Mouse (Mus musculus): ENCODE measurements around the gene Ankrd54.

Ankrd54 gene

GRCm38 (mm10) chr15:79075658-79076365 is 13.1 kb upstream of the Ankrd54 start:
- no peak for DNase-seq (ENCODE audit: low read depth, low spot score)

GRCm38 (mm10) chr15:79074913-79075532 is 12.3 kb upstream of the Ankrd54 start, which contains the start of gene Eif3l:
Gene Eif3l, plus strand, starts transcription at chr15:79075179.
- DNase-seq (ENCODE audit: low read depth, low spot score), result peak; percentile 67

DNA sequence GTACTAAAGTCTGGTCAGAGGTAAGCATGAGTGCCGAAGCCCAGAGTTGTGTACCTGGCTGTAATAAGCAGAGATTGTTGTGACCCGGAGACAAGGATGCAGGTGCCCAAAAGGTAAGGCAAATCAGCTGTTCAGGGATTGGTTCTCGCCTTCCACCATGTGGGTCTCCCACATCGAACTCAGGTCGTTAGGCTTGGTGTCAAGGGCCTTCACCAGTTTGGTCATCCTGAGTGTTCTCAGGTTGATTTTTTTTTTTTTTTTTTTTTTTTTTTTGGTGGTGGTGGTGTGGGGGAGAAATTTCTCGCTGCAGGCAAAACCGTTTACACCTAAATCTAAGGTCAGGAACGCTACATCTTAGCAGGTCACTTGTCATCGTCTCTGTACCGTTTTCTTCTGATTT is 11.8 kb upstream of the Ankrd54 start:
- no peak for DNase-seq (ENCODE audit: low read depth, low spot score)

DNA sequence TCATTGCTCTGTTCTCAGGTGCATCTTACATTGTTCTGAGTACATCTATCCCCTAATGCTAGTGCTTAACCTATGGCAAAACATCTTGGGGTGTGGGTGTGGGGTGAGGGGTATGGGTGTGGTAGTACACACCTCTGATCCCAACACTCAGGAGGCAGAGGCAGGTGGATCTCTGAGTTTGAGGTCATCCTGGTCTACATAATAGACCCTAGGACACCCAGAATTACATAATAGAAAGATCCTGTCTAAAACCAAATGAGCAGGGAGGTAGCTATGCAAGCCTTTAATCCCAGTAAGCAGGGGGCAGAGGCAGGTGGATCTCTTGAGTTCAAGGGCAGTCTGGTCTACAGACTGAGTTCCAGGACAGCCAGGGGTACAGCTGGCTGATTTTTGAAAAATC is 11.1 kb upstream of the Ankrd54 start:
- DNase-seq (ENCODE audit: low read depth, low spot score), result no peak

DNA sequence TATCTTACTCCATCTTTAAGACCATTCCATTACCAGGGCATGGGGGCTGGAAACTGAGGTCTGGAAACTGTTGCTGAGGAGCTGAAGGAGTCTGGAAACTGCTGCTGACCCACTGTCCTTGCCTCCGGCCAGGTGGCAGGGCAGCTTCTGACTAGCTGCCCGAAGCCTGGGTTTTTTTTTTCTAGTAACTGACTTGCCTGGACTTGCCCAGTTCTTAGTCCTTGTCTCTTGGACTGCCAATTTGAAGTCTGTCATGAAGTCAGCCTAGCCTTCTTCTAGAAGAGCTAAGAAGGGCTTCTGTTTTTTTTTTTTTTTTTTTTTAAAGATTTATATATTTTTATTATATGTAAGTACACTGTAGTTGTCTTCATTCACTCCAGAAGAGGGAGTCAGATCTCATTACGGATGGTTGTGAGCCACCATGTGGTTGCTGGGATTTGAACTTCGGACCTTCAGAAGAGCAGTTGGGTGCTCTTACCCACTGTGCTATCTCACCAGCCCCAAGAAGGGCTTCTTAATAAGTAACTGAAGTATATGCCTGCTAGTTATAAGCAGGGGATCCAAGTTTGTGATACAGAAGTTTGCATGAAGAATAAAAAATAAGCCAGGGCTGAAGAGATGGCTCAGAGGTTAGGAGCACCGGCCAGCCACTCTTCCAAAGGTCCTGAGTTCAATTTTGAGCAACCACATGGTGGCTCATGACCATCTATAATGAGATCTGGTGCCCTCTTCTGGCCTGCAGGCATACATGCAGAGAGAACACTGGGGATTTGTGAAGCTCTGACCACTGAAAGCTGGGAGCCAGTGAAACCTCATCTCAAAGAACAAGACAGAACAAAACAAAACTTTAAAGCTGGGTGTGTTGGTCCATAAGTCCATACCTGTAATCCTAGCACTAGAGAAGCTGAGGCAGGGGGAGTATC is 8.7 kb upstream of the Ankrd54 start:
- no peak for DNase-seq (ENCODE audit: low read depth, low spot score)

DNA sequence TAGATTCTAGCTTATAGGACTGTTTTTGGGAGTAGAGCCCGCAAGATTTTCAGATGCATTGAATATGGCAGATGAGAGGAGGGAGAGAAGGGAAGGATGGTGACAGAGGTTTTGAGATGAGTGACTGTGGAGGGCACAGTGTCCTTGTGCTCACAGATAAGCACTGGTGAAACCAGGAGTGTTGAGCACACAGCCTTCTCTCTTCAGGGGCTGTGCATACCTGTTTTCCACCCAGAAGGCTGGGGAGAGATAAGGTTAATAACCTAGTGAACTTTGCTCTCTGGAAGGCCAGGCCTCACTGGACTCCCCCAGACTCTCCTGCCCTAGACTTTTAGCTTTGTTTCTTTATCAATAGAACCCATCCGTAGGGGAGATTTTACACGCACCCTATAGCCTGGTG is 5.7 kb upstream of the Ankrd54 start:
- no peak for DNase-seq (ENCODE audit: low read depth, low spot score)

- DNase-seq (ENCODE audit: low read depth, low spot score), result no peak
These were observed 4.9 kb upstream of the Ankrd54 start for GRCm38 (mm10) chr15:79067631-79068030.

DNA sequence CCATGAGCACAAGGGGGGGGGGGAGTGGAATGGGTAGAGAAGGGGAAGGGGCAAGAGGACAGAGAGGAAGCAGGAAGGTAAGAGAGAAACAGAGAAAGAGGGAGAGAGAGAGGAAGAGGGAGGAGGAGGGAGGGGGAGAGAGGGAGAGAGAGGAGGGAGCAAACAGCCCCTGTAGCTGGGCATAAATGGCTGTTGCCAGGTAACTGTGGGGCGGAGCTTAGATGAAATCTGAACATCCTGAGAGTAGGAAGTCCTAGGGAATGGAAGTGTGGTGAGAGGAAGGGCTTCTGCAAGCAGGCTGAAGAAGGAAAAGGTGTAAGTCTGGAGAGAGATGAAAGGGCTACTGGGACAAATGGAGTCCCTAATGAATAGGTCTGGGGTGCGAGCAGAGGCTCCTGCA is 3.6 kb upstream of the Ankrd54 start:
- no peak for DNase-seq (ENCODE audit: low read depth, low spot score)

DNA sequence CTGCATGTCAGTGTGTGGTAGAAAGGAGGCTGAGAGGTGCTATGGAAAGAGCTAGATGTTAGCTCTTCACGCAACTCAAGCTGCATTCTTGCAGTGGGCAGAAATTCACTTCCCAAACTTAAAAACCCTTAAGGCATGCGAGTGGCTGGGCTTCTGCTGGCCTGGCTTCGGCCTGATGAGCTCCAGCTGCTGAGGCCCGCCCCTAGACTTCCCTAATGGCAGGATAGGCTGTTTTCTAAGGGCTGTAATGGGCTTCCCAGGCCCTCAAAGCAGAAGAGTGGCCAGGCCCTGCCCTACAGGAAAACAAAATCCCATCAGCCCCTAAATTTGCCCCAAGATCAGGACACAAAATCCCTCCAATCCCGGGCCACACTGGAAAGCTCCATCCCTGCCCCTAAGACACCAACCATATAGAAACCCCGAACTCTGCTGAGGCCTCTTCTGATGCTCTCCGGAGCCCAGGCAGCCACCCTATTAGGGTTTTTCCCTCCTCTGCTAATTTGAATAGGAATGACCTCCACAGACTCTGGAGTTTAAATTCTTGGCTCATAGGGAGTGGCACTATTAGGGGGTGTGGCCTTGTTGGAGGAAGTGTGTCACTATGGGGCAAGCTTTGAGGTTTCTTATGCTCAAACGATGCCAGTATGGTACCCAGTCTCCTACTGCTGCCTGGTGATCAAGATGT is 2.5 kb upstream of the Ankrd54 start:
- DNase-seq (ENCODE audit: low read depth, low spot score), result no peak

DNA sequence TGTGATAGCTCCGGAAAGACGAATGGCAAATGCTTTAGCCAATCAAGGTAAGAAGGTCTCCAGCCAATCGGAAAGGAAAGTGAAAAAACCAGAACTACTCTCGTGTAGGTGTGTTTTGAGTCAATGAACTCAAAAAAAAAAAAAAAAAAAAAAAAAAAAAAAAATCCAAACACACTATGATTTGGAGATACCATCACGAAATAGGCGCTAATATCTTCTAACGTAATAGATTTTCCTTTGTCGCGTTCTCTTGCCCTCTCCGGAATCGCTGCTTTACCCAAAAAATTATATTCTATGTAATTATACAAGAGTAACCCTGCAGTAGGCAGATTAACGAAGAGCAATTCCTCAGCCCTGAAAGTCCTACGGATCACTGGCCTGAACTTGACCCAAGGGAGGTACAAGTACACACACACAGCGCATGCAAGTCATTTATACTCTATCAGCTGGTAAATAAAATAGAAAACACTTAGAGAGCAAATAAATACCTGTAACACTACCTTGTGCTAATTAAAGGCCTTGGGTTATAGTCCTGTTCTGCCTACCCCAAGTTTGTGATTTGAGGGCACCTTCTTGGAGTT is 557 bp upstream of the Ankrd54 start:
- no peak for DNase-seq (ENCODE audit: low read depth, low spot score)

- DNase-seq (ENCODE audit: low read depth, low spot score), result no peak
These were observed 1.7 kb downstream of the Ankrd54 start for GRCm38 (mm10) chr15:79060887-79061565.

DNA sequence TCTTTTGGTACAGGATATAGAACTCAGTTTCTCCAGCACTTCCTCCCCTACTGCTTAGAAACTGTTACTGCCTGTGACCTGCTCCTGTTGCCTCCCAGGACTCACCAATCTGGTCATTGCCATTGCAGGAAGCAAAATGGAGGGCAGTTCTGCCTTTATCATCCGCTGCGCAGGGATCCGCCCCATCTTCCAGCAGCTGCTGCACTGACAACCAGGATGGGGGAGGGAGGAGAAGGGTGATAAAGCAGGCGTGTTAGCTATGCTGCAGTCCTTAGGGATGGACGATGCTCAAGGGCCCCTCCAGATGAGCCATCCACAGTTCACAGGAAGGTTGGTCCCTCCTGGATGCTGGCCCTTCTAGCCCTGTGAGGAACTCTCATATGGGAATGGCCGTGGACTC is 4.8 kb downstream of the Ankrd54 start:
- peak; percentile 62 for DNase-seq (ENCODE audit: low read depth, low spot score)

- DNase-seq (ENCODE audit: low read depth, low spot score), result no peak
These were observed 6.1 kb downstream of the Ankrd54 start for GRCm38 (mm10) chr15:79056601-79057000.

GRCm38 (mm10) chr15:79052366-79052765 is 10.3 kb downstream of the Ankrd54 start:
- DNase-seq (ENCODE audit: low read depth, low spot score), result no peak

- DNase-seq (ENCODE audit: low read depth, low spot score), result no peak
These were observed 11.0 kb downstream of the Ankrd54 start for GRCm38 (mm10) chr15:79051461-79052360.

GRCm38 (mm10) chr15:79050964-79051363 is 11.7 kb downstream of the Ankrd54 start:
- DNase-seq (ENCODE audit: low read depth, low spot score), result no peak

- no peak for DNase-seq (ENCODE audit: low read depth, low spot score)
These were observed 12.4 kb downstream of the Ankrd54 start for GRCm38 (mm10) chr15:79050160-79050845.

- DNase-seq (ENCODE audit: low read depth, low spot score), result no peak
These were observed 14.5 kb downstream of the Ankrd54 start for GRCm38 (mm10) chr15:79048186-79048585.

DNA sequence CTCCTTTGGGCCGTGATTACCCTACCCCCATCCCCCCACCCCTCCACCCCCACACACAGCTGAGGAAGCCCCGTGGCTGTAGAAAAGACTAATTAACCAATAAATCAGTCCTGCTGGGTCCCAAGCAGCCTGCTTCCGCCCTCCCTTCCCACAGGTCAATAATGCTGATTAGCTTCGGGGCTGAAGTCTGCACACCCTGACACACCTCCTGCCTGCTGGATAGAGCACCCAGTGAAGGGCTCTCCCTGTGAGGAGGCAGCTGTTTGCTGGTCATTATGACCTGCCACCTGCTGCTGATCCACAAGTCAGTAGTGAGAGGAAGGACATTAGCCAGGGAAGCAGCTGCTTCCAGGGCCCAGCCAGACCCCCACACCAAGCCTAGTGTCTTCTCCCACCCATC is 17.9 kb downstream of the Ankrd54 start:
- no peak for DNase-seq (ENCODE audit: low read depth, low spot score)

Measured in c-Kit-negative CD71-positive TER-119-positive erythroid progenitor cells, embryonic 14.5 days (primary cell).